Mouse (Mus musculus) heart, postnatal 36 days (tissue): ENCODE measurements around the gene Slc12a6. TPM values are rescaled to one million over a fixed set of nuclear protein-coding genes. Genes with fewer than 3 reads are reported as not detected.

Experiments used
- DNase-seq, 2 experiments: peaks; one replicate each; pipeline ENCODE4 v3.0.0; 2021 to 2022
- intact Hi-C: fragments of 180-260 bp; cut with DNase I; formaldehyde crosslinking; loops from one replicate; pipeline ENCODE4 v1.15.1; 2025
- total RNA-seq, 2 experiments: library from RNA; stranded (reverse); gene quantifications; 2 replicates each; pipeline ENCODE4 v1.2.3; 2021

Slc12a6 gene
- total RNA-seq, 2 experiments from 2014 or later: 36.0 to 39.9 TPM

- intact Hi-C loops: loop anchor here (5.0 to 10.0 kb wide), 2 partner anchors 390 to 508 kb away; no protein-coding TSS in a partner anchor
- DNase-seq: peak in 1 of 2 experiments; percentile 26
These were observed 109.0 kb downstream of the Slc12a6 start for GRCm38 (mm10) chr2:112374610-112375009.

GRCm38 (mm10) chr2:112378973-112379898 lies 113.6 kb downstream of the Slc12a6 start, which contains the start of gene Katnbl1:
Katnbl1 (plus strand) TSS chr2:112379211.
- peak; percentile 95 to 96 for DNase-seq
- intact Hi-C loops: loop anchor here (1.0 to 10.0 kb wide), 4 partner anchors 70 to 386 kb away; partner anchors contain the start of gene Emc7

- no peak for DNase-seq
- intact Hi-C loops: no loop called here
These were observed 114.5 kb downstream of the Slc12a6 start for GRCm38 (mm10) chr2:112380131-112380530.

DNA sequence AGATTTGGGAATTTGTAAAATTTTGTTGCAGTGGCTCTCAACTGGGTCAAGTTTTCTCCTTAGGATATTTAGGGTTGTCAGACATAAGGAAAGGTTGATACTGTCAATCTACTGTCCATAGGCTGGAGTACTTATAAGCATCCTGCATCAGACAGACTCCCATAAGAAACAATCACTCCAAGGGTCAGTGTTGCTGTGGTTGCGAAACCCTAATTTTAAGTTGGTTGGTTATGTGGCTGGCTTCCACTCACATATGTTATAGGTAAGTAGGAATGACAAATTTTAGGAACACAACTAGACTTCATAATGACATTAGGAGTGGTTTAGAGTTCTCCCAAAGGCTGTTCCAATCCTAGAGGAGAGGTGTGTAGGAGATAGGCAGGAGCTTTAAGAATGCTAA lies 115.6 kb downstream of the Slc12a6 start:
- intact Hi-C loops: no loop called here
- DNase-seq: no peak

GRCm38 (mm10) chr2:112390843-112391242 lies 125.2 kb downstream of the Slc12a6 start:
- intact Hi-C loops: no loop called here
- no peak for DNase-seq

- no peak for DNase-seq
- intact Hi-C loops: no loop called here
These were observed 125.8 kb downstream of the Slc12a6 start for GRCm38 (mm10) chr2:112391346-112392000.

DNA sequence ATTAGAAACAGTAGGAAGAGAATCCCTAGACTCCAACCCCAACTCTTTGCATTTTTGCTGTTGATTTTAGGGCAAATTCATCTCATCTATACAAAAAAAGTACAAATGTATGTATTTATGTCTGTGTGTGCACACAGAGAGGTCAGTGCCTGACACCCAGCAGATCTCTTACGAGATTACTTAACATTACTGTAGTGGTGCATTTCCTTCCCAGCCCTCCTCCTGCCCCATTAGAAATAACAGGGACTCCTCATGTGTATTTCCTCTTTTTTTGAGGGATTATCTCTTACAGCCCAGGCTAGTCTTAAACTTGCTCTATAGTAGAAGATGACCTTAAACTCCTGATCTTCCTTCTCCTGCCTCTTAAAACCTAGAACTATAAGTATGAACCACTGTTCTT lies 127.1 kb downstream of the Slc12a6 start:
- no peak for DNase-seq
- intact Hi-C loops: no loop called here

- intact Hi-C loops: no loop called here
- no peak for DNase-seq
These were observed 128.3 kb downstream of the Slc12a6 start for GRCm38 (mm10) chr2:112393958-112394357.

GRCm38 (mm10) chr2:112396649-112397048 lies 131.0 kb downstream of the Slc12a6 start:
- intact Hi-C loops: no loop called here
- DNase-seq: no peak

GRCm38 (mm10) chr2:112407030-112407429 lies 141.4 kb downstream of the Slc12a6 start:
- intact Hi-C loops: no loop called here
- DNase-seq: no peak

Other genes with a start within 250 kb of the Slc12a6 start
- gene Olfr1311, start 241.4 kb upstream of the Slc12a6 start, total RNA-seq: not detected
- not detected for gene Olfr1312, start 215.6 kb upstream of the Slc12a6 start, total RNA-seq
- gene Olfr1313, start 188.0 kb upstream of the Slc12a6 start, total RNA-seq: not detected
- not detected for gene Olfr1314, start 169.0 kb upstream of the Slc12a6 start, total RNA-seq
- gene Olfr1315-ps1, start 150.4 kb upstream of the Slc12a6 start, total RNA-seq: not detected
- gene Olfr1316, start 130.8 kb upstream of the Slc12a6 start, total RNA-seq: not detected
- not detected for gene Olfr1317, start 125.5 kb upstream of the Slc12a6 start, total RNA-seq
- gene Olfr1318, start 111.6 kb upstream of the Slc12a6 start, total RNA-seq: not detected
- gene Lpcat4, start 26.4 kb upstream of the Slc12a6 start, total RNA-seq: 1 to 10 TPM; 2.3 to 2.5 TPM
- not detected for gene Nutm1, start 6.5 kb upstream of the Slc12a6 start, total RNA-seq
- gene Nop10, start 3.9 kb upstream of the Slc12a6 start, total RNA-seq: 10 to 100 TPM; 61.8 to 62.8 TPM
- gene Gm21985, start 489 bp downstream of the Slc12a6 start, total RNA-seq: 1 to 10 TPM in 1 of 2 experiments, under 1 TPM in 1; 0.89 to 1.6 TPM
- 10 to 100 TPM; 61.7 to 64.6 TPM for gene Emc4, start 102.2 kb downstream of the Slc12a6 start, total RNA-seq
- gene Katnbl1, start 113.4 kb downstream of the Slc12a6 start, total RNA-seq: 1 to 10 TPM; 4.4 to 5.0 TPM
- 10 to 100 TPM; 16.2 to 16.8 TPM for gene Emc7, start 189.2 kb downstream of the Slc12a6 start, total RNA-seq
- gene Chrm5, start 214.9 kb downstream of the Slc12a6 start, total RNA-seq: not detected
- 10 to 100 TPM; 16.5 to 20.6 TPM for gene Aven, start 227.1 kb downstream of the Slc12a6 start, total RNA-seq